Mouse (Mus musculus) regulatory T cell (primary cell): ENCODE measurements at regions not wholly inside any gene's neighbourhood (a gene's known extent, or its start where the extent isn't known, plus 50 kb on each side); places are given as distances from the start of the nearest gene placed in this dataset.

Source experiments
- in situ Hi-C: fragments of 300-600 bp; cut with MboI, MseI; formaldehyde crosslinking; loops from one replicate; pipeline ENCODE4 v1.15.1; 2025; ENCODE audit warnings: high pct_unique_total_duplicates

GRCm38 (mm10) chr2:57906939-57907338, 90.7 kb upstream of the Galnt5 start:
- in situ Hi-C loops: loop anchor here (25.0 kb wide), 1 partner anchor 1795 kb away; no protein-coding TSS in a partner anchor

- in situ Hi-C loops: loop anchor here (25.0 kb wide), 1 partner anchor 1797 kb away; no protein-coding TSS in a partner anchor
Observed at GRCm38 (mm10) chr2:57909706-57910105, 88.0 kb upstream of the Galnt5 start.

- in situ Hi-C loops: loop anchor here (25.0 kb wide), 1 partner anchor 1804 kb away; no protein-coding TSS in a partner anchor
Observed at GRCm38 (mm10) chr2:57916375-57917023, 81.2 kb upstream of the Galnt5 start.

- in situ Hi-C loops: loop anchor here (25.0 kb wide), 1 partner anchor 1805 kb away; no protein-coding TSS in a partner anchor
Observed at GRCm38 (mm10) chr2:57917721-57918120, 80.0 kb upstream of the Galnt5 start.

- in situ Hi-C loops: loop anchor here (25.0 kb wide), 1 partner anchor 1807 kb away; no protein-coding TSS in a partner anchor
Observed at GRCm38 (mm10) chr2:57919102-57919731, 78.5 kb upstream of the Galnt5 start.

GRCm38 (mm10) chr2:57934062-57934822, 63.4 kb upstream of the Galnt5 start:
- in situ Hi-C loops: no loop called here
